ENCODE assay signal across 21 mouse cellular contexts in the genomic region with DNA sequence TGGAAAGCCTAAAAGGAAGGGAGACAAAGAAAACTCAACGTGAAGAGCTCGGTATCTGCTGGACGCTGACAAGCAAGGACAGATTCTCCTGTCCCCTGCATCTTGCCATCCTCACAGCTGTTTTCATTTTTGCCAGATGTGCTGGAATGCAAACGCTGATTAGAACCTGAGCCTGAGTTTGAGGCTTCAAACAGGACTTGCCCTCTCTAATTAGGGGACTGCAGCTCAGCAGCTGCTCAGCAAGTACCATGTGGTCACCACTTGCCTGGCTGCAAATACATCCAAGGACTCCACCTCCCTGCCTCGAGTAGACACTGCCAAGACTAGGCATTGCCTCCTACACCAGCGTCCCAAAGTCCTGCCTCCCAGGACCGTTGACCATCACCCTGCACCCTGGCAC.
"Had no signal": no experiment of that assay in that cellular context is flagged by ENCODE, and none has a peak within 500 bp of the region (broad histone marks: within the 10 kb centered on the region; RNA-seq: fewer than 3 reads in every experiment).

No protein-coding gene starts in this region.

- H3K36me3 ChIP-seq: limb, embryonic 13.5 days; liver, embryonic 12.5 days; liver, embryonic 15.5 days; lung, embryonic 15.5 days; midbrain, embryonic 10.5 days; midbrain, embryonic 13.5 days had no signal

- H3K9me3 ChIP-seq: limb, embryonic 13.5 days; liver, embryonic 12.5 days; liver, embryonic 15.5 days; lung, embryonic 15.5 days; midbrain, embryonic 10.5 days; midbrain, embryonic 13.5 days had no signal

- H3K4me3 ChIP-seq: limb, embryonic 13.5 days; liver, embryonic 12.5 days; liver, embryonic 15.5 days; lung, embryonic 15.5 days; megakaryocyte, embryonic 14.5 days; midbrain, embryonic 10.5 days; midbrain, embryonic 13.5 days; myocyte had no signal

- H3K4me1 ChIP-seq: liver, embryonic 12.5 days; liver, embryonic 15.5 days; lung, embryonic 15.5 days; midbrain, embryonic 10.5 days; midbrain, embryonic 13.5 days had no signal

- DNase-seq: kidney, adult 9 months; kidney, postnatal 14 days; kidney, postnatal 4 days; liver; lung, adult 18-20 months; lung, postnatal 10 days; lung, postnatal 36 days; right cerebral cortex, postnatal 14 days; right cerebral cortex, postnatal 4 days; thymus, adult 2 months; thymus, postnatal 14 days had no signal

- ATAC-seq: liver, embryonic 12.5 days; midbrain, embryonic 13.5 days; midbrain, embryonic 16.5 days had no signal

- H3K27ac ChIP-seq: limb, embryonic 13.5 days; liver, embryonic 12.5 days; liver, embryonic 15.5 days; lung, embryonic 15.5 days; midbrain, embryonic 10.5 days; midbrain, embryonic 13.5 days; stomach, postnatal 0 days had no signal

- H3K4me2 ChIP-seq: limb, embryonic 13.5 days; liver, embryonic 12.5 days; liver, embryonic 15.5 days; lung, embryonic 15.5 days; midbrain, embryonic 13.5 days had no signal

- H3K9ac ChIP-seq: limb, embryonic 13.5 days; liver, embryonic 12.5 days; liver, embryonic 15.5 days; lung, embryonic 15.5 days; midbrain, embryonic 13.5 days had no signal

- H3K27me3 ChIP-seq: liver, embryonic 12.5 days; liver, embryonic 15.5 days; lung, embryonic 15.5 days; midbrain, embryonic 13.5 days had no signal
